Mouse (Mus musculus) bone marrow macrophage, adult 2 months (primary cell): ENCODE results near the gene Cherp. TPM values are rescaled to one million over a fixed set of nuclear protein-coding genes. Genes with fewer than 3 reads are reported as not detected.

ENCODE experiments used
- H3K27ac ChIP-seq: 2 replicates; pipeline ENCODE4 v1.5.1; 2012; ENCODE audit warnings: low read depth, low read length; ENCODE audit not compliant: insufficient read depth
- H3K4me1 ChIP-seq: 2 replicates; pipeline ENCODE4 v1.6.1; 2012; ENCODE audit warnings: low read length; ENCODE audit not compliant: control insufficient read depth, insufficient read depth
- H3K4me3 ChIP-seq: 2 replicates; pipeline ENCODE4 v1.5.1; 2012; ENCODE audit warnings: mild to moderate bottlenecking, low read length, moderate library complexity; ENCODE audit not compliant: insufficient read depth
- CTCF ChIP-seq: IDR thresholded peaks from 2 replicates; pipeline ENCODE4 v1.5.1; 2012; ENCODE audit warnings: low read depth, mild to moderate bottlenecking, low read length, moderate library complexity
- POLR2A ChIP-seq: IDR thresholded peaks from 2 replicates; pipeline ENCODE4 v1.6.1; 2012; ENCODE audit warnings: mild to moderate bottlenecking, low read depth, low read length, borderline replicate concordance
- polyA plus RNA-seq: library from polyadenylated mRNA; stranded (reverse); fragments of >200 nt; gene quantifications from 2 replicates; pipeline ENCODE4 v1.2.4, GENCODE M21; 2012; ENCODE audit not compliant: missing spikeins, insufficient read depth, insufficient read length

Gene Cherp
- polyA plus RNA-seq, 1 experiment = 48.8 TPM

GRCm38 (mm10) chr8:72451516-72451915, 23.5 kb downstream of the Cherp start:
- no peak overlapping the region for H3K27ac ChIP-seq
- no peak overlapping the region for H3K4me3 ChIP-seq
- TF ChIP-seq POLR2A = no peak
- TF ChIP-seq CTCF = no peak
- H3K4me1 ChIP-seq = no peaks in the 10 kb centered on the region

DNA sequence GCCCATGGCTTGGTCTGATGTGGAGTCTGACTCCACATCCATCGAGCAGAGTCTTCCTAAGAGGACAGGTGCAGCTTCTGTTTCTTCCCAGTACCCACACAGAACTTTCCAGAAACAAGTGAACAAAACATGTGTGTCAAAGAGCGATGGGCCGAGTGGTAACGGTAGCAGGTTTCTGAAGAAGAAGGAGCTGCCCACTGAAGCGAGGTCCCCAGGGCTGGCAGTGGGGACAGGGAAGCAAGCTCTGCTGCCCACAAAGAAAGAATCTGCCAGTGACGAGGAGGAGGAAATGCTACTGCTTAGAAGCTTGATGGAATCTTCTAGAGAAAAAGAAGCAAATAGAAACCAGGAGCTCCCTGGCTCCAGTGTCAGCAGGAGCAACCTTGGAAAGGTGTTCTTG, 30.0 kb downstream of the Cherp start:
- H3K4me1 ChIP-seq = peaks cover 9% of the 10 kb centered on the region
- H3K4me3 ChIP-seq = no peak overlapping the region
- H3K27ac ChIP-seq = no peak overlapping the region
- TF ChIP-seq POLR2A = no peak
- TF ChIP-seq CTCF = no peak

DNA sequence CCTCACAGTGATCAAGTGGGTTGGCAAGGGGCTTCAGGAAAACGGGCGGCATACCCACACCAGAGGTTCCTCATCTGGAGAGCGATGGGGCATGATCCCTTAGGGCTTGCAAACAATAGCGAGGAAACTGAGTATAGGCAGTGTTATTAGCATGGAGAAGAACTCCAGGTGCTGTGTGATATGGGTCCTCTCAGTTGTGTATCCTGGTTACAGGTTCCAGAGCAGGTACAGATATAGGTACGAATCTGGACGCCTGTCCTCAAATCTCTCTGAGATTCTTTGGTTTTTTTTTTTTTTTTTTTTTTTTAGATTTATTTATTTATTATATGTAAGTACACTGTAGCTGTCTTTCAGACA, 31.1 kb downstream of the Cherp start:
- H3K4me1 ChIP-seq = peaks cover 9% of the 10 kb centered on the region
- no peak for TF ChIP-seq POLR2A
- TF ChIP-seq CTCF = no peak
- H3K4me3 ChIP-seq = peak overlapping the region; percentile 66
- peak overlapping the region; percentile 30; the same call in 1 of the 2 replicates for H3K27ac ChIP-seq

- H3K4me3 ChIP-seq = peak within 1 kb of the TSS; percentile 72
- peak within 1 kb of the TSS; percentile 30; the same call in 1 of the 2 replicates for H3K27ac ChIP-seq
- TF ChIP-seq CTCF (no peak), POLR2A (no peak)
- peaks cover 9% of the 10 kb centered on the region for H3K4me1 ChIP-seq
Measured at GRCm38 (mm10) chr8:72443338-72443993, 31.6 kb downstream of the Cherp start, which contains the start of the genes Calr3 and 1700030K09Rik. TSS of gene Calr3 (minus strand) at chr8:72443870. TSS of gene 1700030K09Rik (plus strand) at chr8:72443880.

GRCm38 (mm10) chr8:72438248-72439015, 36.6 kb downstream of the Cherp start:
- Histone ChIP-seq H3K4me1 (peaks cover 9% of the 10 kb centered on the region), H3K27ac (no peak overlapping the region), H3K4me3 (no peak overlapping the region)
- TF ChIP-seq POLR2A (no peak), CTCF (no peak)

DNA sequence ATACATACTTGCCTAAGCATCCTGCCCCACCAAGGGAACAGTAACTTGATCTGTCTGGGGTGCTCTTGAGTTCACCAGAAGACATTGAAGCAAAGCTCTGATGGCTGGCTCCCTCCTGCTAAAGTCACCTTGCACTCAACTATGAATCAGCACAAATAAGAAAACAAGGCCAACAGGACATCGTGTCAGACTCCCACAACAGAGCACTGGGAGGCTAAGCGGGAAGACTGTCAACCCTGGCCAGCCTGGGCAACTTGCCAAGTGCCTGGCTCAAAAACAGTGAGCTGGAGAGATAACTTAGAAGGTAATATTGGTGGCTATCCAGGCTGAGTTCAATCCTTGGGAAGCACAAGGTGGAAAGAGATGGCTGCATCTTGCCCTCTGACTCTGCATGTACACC, 40.1 kb downstream of the Cherp start:
- TF ChIP-seq POLR2A (no peak), CTCF (no peak)
- H3K4me1 ChIP-seq = peaks cover 3% of the 10 kb centered on the region
- H3K27ac ChIP-seq = no peak overlapping the region
- H3K4me3 ChIP-seq = no peak overlapping the region

GRCm38 (mm10) chr8:72429676-72430075, 45.4 kb downstream of the Cherp start:
- TF ChIP-seq POLR2A (no peak), CTCF (peak; percentile 80)
- Histone ChIP-seq H3K27ac (no peak overlapping the region), H3K4me3 (no peak overlapping the region), H3K4me1 (no peaks in the 10 kb centered on the region)

- Histone ChIP-seq H3K4me1 (peaks cover 25% of the 10 kb centered on the region), H3K4me3 (no peak overlapping the region), H3K27ac (no peak overlapping the region)
- TF ChIP-seq POLR2A = no peak
Measured at GRCm38 (mm10) chr8:72422926-72423325, 52.1 kb downstream of the Cherp start.

DNA sequence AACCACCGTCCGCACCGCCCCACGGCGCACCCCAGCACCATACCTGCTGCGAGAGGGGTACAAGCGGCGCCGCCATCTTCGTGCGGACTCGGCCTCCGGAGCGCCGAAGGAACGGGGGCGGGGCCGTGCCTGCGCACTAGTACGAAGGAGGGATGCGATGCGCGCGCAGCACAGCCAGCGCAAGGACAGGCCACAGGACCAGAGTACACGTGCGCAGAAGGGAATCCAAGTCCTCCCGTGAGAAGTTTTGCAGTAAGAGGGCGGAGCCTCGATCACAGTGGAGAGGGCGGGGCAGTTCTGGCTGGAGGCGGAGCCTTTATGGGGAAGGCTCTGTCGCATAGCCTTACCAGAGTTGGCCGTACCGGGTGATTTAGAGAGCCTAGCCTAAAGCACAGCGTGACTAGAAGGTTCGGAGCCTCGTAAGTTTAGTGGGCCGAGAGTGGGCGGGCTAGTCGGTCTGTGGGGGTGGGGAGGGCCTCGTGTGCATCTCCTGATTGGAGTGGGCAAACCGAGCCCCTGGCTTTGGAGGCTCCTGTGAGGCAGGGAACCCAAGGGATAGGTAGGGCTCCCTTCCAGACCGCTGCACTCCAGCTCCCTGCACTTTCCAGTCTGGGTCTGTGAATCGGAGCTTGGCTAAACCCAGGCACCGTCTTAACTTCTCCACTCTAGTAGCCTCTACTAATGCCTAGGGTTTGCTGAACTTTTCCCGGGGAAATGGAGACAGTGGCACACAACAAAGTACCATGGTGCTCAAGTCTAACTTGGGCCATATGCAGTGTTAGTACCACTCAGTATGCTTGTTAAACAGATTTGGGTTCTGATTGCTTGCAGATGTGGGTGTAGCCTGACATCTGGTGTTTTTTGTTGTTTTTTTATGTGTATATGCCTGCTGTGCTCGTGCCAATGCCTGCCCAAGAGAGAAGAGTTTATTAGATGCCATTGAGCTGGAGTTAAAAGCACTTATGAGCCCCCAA, 53.4 kb downstream of the Cherp start, which contains the start of gene Eps15l1:
Eps15l1 (minus strand) TSS at position 99 of the 974 bp plus-strand sequence.
- peak within 1 kb of the TSS; percentile 54 for H3K27ac ChIP-seq
- no peak for TF ChIP-seq CTCF
- TF ChIP-seq POLR2A = peak; percentile 40; the same call in 1 of the 2 replicates
- peak within 1 kb of the TSS; percentile 77 for H3K4me3 ChIP-seq
- peaks cover 29% of the 10 kb centered on the region for H3K4me1 ChIP-seq
